Mouse (Mus musculus) liver, embryonic 14.5 days (tissue): ENCODE measurements around the gene Rora. TPM values are rescaled to one million over a fixed set of nuclear protein-coding genes. Genes with fewer than 3 reads are reported as not detected.

ENCODE experiments used
- ATAC-seq: fragments of 200-750 bp; cut with Nextera tagmentation; 2 replicates; pipeline ENCODE4 v1.8.0; 2017; ENCODE audit warnings: moderate number of reproducible peaks, mild to moderate bottlenecking, moderate library complexity; ENCODE audit not compliant: insufficient read depth
- DNase-seq, 3 experiments: peaks; one replicate each; pipeline ENCODE4 v3.0.0-alpha.2; 2012 to 2013; ENCODE audit warnings: low read depth in 3 of 3, low spot score in 3 of 3
- H3K27ac ChIP-seq: fragments of 300-500 bp; sonication (generic); 2 replicates; pipeline ENCODE4 v1.5.1; 2014; ENCODE audit warnings: moderate library complexity, mild to moderate bottlenecking, control low read depth, inconsistent platforms
- H3K27me3 ChIP-seq: fragments of 300-500 bp; sonication (generic); 2 replicates; pipeline ENCODE4 v1.6.1; 2014; ENCODE audit warnings: mild to moderate bottlenecking, low read length, moderate library complexity; ENCODE audit not compliant: control insufficient read depth, insufficient read depth
- H3K36me3 ChIP-seq: fragments of 300-500 bp; sonication (generic); replicated peaks from 2 replicates; pipeline ENCODE4 v1.6.1; 2014; ENCODE audit warnings: low read depth; ENCODE audit not compliant: control insufficient read depth, insufficient read depth
- H3K4me1 ChIP-seq, 2 experiments: fragments of 200-500 bp in 1 of 2; fragments of 300-500 bp in 1 of 2; sonication (generic) in 1 of 2; replicated peaks; 2 replicates each; pipeline ENCODE4 v1.6.1; 2012 to 2014; ENCODE audit warnings: antibody characterized with exemption in 1 of 2, inconsistent platforms in 1 of 2, low read length in 1 of 2; ENCODE audit not compliant: control insufficient read depth in 2 of 2, insufficient read depth in 2 of 2
- H3K4me2 ChIP-seq: fragments of 300-500 bp; sonication (generic); 2 replicates; pipeline ENCODE4 v1.6.1; 2014; ENCODE audit warnings: low read depth, mild to moderate bottlenecking, control low read depth, moderate library complexity
- H3K4me3 ChIP-seq, 2 experiments: fragments of 200-500 bp in 1 of 2; fragments of 300-500 bp in 1 of 2; sonication (generic) in 1 of 2; 2 replicates each; pipeline ENCODE4 v1.5.1; 2012 to 2014; ENCODE audit warnings: low read depth in 2 of 2, low read length in 2 of 2, mild to moderate bottlenecking in 2 of 2, control low read depth in 1 of 2, inconsistent platforms in 1 of 2, moderate library complexity in 1 of 2; ENCODE audit not compliant: insufficient read depth in 1 of 2
- H3K9ac ChIP-seq: fragments of 300-500 bp; sonication (generic); replicated peaks from 2 replicates; pipeline ENCODE4 v1.6.1; 2014; ENCODE audit warnings: mild to moderate bottlenecking, control low read depth, moderate library complexity
- H3K9me3 ChIP-seq: fragments of 300-500 bp; sonication (generic); 2 replicates; pipeline ENCODE4 v1.6.1; 2016; ENCODE audit warnings: low read length, mixed read lengths; ENCODE audit not compliant: control insufficient read depth
- CTCF ChIP-seq: IDR thresholded peaks from 2 replicates; pipeline ENCODE4 v1.5.1; 2016; ENCODE audit warnings: antibody characterized with exemption, low read depth, control low read depth
- EP300 ChIP-seq: IDR thresholded peaks from 2 replicates; pipeline ENCODE4 v1.6.1; 2016; ENCODE audit warnings: antibody characterized with exemption, low read depth
- WGBS: fragments of 180-500 bp; shearing (Covaris S2); extraction: QIAGEN DNeasy Blood & Tissue Kit; methylation state at CpG from one replicate; pipeline ENCODE4 v1.1.7; 2014; ENCODE audit not compliant: insufficient replicate concordance; 5-methylcytosine and 5-hydroxymethylcytosine counted together
- polyA plus RNA-seq, 2 experiments: library from polyadenylated mRNA; depleted of rRNA in 1 of 2; stranded (reverse) in 1 of 2; unstranded in 1 of 2; fragments of >200 nt; fragmentation: Nextera tagmentation in 1 of 2; extraction: Ambion mirVana in 1 of 2; gene quantifications; 2 replicates each; pipeline versions ENCODE4 v1.2.1 to v1.2.3; 2012 to 2014

The Rora gene
- polyA plus RNA-seq, 2 experiments = 0.85 to 2.9 TPM

DNA sequence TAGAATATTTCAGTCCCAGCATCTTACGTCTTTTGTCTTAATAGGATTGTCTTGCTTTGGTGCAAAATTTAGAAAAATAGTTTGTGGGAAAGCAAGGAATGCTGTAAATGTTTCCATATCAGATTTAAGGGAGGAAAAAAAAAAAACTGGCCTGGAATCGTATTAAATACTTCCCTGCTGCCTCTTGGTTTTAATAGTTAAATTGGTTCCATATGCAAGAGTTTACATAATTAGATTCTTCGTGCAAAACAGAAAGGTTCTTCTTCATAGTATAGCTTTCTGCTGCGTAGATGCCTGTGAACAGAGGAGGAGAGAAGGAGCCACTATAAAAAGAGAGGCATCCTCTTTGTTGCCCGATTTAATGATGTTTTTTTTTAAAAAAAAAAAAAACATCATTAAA, 638.8 kb downstream of the Rora start:
- 48% methylated on average over 5 of the region's 5 CpGs for WGBS
- H3K27me3 ChIP-seq = peaks cover 33% of the 10 kb centered on the region

GRCm38 (mm10) chr9:69292776-69293687, 639.4 kb downstream of the Rora start:
- 65% methylated on average over 12 of the region's 12 CpGs for WGBS
- DNase-seq (no peak), ATAC-seq (no peak)
- Histone ChIP-seq H3K27ac (no peak overlapping the region), H3K9ac (no peak overlapping the region), H3K4me3 (no peak overlapping the region), H3K27me3 (peaks cover 33% of the 10 kb centered on the region), H3K36me3 (no peaks in the 10 kb centered on the region), H3K4me1 (no peaks in the 10 kb centered on the region), H3K4me2 (no peak overlapping the region), H3K9me3 (no peaks in the 10 kb centered on the region)
- TF ChIP-seq CTCF = no peak
- no peak for TF ChIP-seq EP300

More for the DNA sequence above, 638.8 kb downstream of the Rora start:
- DNase-seq (no peak), ATAC-seq (no peak)
- Histone ChIP-seq H3K9me3 (no peaks in the 10 kb centered on the region), H3K27ac (no peak overlapping the region), H3K4me3 (no peak overlapping the region), H3K4me2 (no peak overlapping the region), H3K4me1 (no peaks in the 10 kb centered on the region), H3K36me3 (no peaks in the 10 kb centered on the region), H3K9ac (no peak overlapping the region)
- no peak for TF ChIP-seq CTCF
- no peak for TF ChIP-seq EP300

GRCm38 (mm10) chr9:69293688-69294074, 640.1 kb downstream of the Rora start:
- Histone ChIP-seq H3K4me2 (no peak overlapping the region), H3K9ac (no peak overlapping the region), H3K27ac (no peak overlapping the region), H3K4me1 (no peaks in the 10 kb centered on the region), H3K9me3 (no peaks in the 10 kb centered on the region), H3K27me3 (peaks cover 31% of the 10 kb centered on the region), H3K36me3 (no peaks in the 10 kb centered on the region), H3K4me3 (no peak overlapping the region)
- ATAC-seq (no peak), DNase-seq (no peak)
- TF ChIP-seq EP300 (no peak), CTCF (no peak)
- 53% methylated on average over 8 of the region's 8 CpGs for WGBS

DNA sequence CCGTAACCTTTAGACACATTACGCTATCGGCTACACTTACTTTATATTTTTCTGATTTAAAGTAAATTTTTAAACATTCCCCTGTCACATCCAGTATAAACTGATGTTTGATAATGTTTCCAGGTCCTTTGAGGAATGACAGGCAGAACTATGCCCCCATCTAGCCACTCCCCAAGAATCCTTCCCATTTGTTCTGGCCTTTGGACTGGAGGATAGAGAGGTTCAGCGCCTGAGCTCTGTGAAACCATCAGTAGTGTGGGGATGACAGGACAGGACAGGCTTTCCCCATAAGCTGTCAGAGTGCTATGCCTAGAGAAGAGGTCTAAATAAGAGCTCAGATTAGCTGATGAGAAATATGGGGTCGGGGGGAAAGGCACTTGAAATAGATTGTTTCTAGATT, 640.8 kb downstream of the Rora start:
- Histone ChIP-seq H3K9ac (no peak overlapping the region), H3K27me3 (peaks cover 24% of the 10 kb centered on the region), H3K4me2 (no peak overlapping the region), H3K9me3 (no peaks in the 10 kb centered on the region), H3K4me1 (peaks cover 0 to 5% of the 10 kb centered on the region in 2 experiments; a peak in 1 of 4 replicates), H3K27ac (no peak overlapping the region), H3K4me3 (no peak overlapping the region), H3K36me3 (no peaks in the 10 kb centered on the region)
- ATAC-seq (no peak), DNase-seq (no peak)
- no peak for TF ChIP-seq CTCF
- no peak for TF ChIP-seq EP300
- 68% methylated on average over 5 of the region's 5 CpGs for WGBS

- Histone ChIP-seq H3K9ac (no peak overlapping the region), H3K4me1 (peaks cover 0 to 8% of the 10 kb centered on the region in 2 experiments; a peak in 1 of 4 replicates), H3K4me2 (no peak overlapping the region), H3K4me3 (no peak overlapping the region), H3K27ac (no peak overlapping the region), H3K36me3 (no peaks in the 10 kb centered on the region), H3K27me3 (peaks cover 20% of the 10 kb centered on the region), H3K9me3 (no peaks in the 10 kb centered on the region)
- DNase-seq (no peak), ATAC-seq (no peak)
- TF ChIP-seq EP300 = no peak
- TF ChIP-seq CTCF = no peak
- 76% methylated on average over 14 of the region's 14 CpGs for WGBS
These were observed 641.3 kb downstream of the Rora start for GRCm38 (mm10) chr9:69294856-69295255.
